Mouse (Mus musculus) heart, embryonic 11.5 days (tissue): ENCODE data around the gene Yaf2. TPM values are rescaled to one million over a fixed set of nuclear protein-coding genes. Genes with fewer than 3 reads are reported as not detected.

Experiments used
- ATAC-seq: fragments of 200-750 bp; cut with Nextera tagmentation; replicated peaks from 2 replicates; pipeline ENCODE4 v1.8.0; 2017; ENCODE audit warnings: moderate library complexity; ENCODE audit not compliant: insufficient number of reproducible peaks, low FRiP score, low TSS enrichment
- H3K27ac ChIP-seq: fragments of 300-500 bp; sonication (generic); 2 replicates; pipeline ENCODE4 v1.5.1; 2014; ENCODE audit warnings: mild to moderate bottlenecking, low read depth, low read length
- H3K27me3 ChIP-seq: fragments of 300-500 bp; sonication (generic); 2 replicates; pipeline ENCODE4 v1.6.1; 2014; ENCODE audit warnings: mild to moderate bottlenecking, low read length, mixed read lengths; ENCODE audit not compliant: control insufficient read depth, insufficient read depth
- H3K36me3 ChIP-seq: fragments of 300-500 bp; sonication (generic); 2 replicates; pipeline ENCODE4 v1.6.1; 2014; ENCODE audit warnings: mild to moderate bottlenecking, low read length, moderate library complexity, mixed read lengths; ENCODE audit not compliant: control insufficient read depth, insufficient read depth
- H3K4me1 ChIP-seq: fragments of 300-500 bp; sonication (generic); 2 replicates; pipeline ENCODE4 v1.6.1; 2014; ENCODE audit warnings: low read length; ENCODE audit not compliant: control insufficient read depth, insufficient read depth
- H3K4me2 ChIP-seq: fragments of 300-500 bp; sonication (generic); 2 replicates; pipeline ENCODE4 v1.6.1; 2014; ENCODE audit warnings: mild to moderate bottlenecking, moderate library complexity
- H3K4me3 ChIP-seq: fragments of 300-500 bp; sonication (generic); 2 replicates; pipeline ENCODE4 v1.5.1; 2014; ENCODE audit warnings: low read depth, low read length
- H3K9ac ChIP-seq: fragments of 300-500 bp; sonication (generic); 2 replicates; pipeline ENCODE4 v1.6.1; 2014; ENCODE audit warnings: mild to moderate bottlenecking, low read depth, low read length, moderate library complexity
- H3K9me3 ChIP-seq: fragments of 300-500 bp; sonication (generic); replicated peaks from 2 replicates; pipeline ENCODE4 v1.6.1; 2016; ENCODE audit warnings: low read length; ENCODE audit not compliant: control insufficient read depth
- WGBS: fragments of 180-500 bp; shearing (Covaris S2); extraction: QIAGEN DNeasy Blood & Tissue Kit; methylation state at CpG from one replicate; pipeline ENCODE4 v1.1.7; 2014; ENCODE audit not compliant: insufficient replicate concordance; 5-methylcytosine and 5-hydroxymethylcytosine counted together
- polyA plus RNA-seq: library from polyadenylated mRNA; unstranded; fragments of >200 nt; fragmentation: Nextera tagmentation; extraction: Ambion mirVana; gene quantifications from 2 replicates; pipeline ENCODE4 v1.2.1, GENCODE M21; 2014

Gene Yaf2
- polyA plus RNA-seq, 1 experiment from 2014 or later, result 119 TPM

DNA sequence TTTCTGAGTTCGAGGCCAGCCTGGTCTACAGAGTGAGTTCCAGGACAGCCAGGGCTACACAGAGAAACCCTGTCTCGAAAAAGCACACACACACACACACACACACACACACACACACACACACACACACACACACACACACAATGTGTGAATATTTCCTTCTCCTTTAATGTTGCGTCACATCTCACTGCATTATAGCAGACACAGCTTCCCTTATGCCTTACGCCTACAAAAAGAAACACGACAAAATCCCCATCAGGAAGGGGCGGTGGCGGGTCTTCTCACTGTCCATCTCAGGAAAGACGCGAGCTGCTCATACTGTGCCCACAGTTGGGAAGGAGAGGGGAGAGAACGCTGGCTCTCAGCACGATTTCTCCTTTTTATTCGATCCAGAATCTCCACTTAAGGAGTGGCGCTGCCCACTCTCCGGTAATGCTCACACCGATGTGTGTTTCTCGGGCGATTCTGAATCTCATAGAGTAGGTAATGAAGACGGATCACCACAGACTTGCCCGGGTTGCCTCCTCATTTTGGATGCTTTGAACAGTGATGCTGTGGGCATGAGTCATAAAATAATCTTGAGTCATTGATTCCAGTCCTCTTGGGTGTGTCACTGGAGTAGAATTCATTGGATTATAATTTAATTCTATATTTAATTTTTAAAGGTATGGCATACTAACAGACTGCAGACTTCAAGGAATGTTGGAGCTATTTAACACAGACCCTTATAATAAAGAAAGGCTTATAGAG, 21.8 kb upstream of the Yaf2 start:
- Histone ChIP-seq H3K4me1 (no peaks in the 10 kb centered on the region), H3K27me3 (no peaks in the 10 kb centered on the region), H3K4me2 (no peak overlapping the region), H3K9me3 (no peaks in the 10 kb centered on the region), H3K27ac (no peak overlapping the region), H3K36me3 (no peaks in the 10 kb centered on the region), H3K9ac (no peak overlapping the region), H3K4me3 (no peak overlapping the region)
- 85% methylated on average over 19 of the region's 19 CpGs for WGBS
- no peak for ATAC-seq

DNA sequence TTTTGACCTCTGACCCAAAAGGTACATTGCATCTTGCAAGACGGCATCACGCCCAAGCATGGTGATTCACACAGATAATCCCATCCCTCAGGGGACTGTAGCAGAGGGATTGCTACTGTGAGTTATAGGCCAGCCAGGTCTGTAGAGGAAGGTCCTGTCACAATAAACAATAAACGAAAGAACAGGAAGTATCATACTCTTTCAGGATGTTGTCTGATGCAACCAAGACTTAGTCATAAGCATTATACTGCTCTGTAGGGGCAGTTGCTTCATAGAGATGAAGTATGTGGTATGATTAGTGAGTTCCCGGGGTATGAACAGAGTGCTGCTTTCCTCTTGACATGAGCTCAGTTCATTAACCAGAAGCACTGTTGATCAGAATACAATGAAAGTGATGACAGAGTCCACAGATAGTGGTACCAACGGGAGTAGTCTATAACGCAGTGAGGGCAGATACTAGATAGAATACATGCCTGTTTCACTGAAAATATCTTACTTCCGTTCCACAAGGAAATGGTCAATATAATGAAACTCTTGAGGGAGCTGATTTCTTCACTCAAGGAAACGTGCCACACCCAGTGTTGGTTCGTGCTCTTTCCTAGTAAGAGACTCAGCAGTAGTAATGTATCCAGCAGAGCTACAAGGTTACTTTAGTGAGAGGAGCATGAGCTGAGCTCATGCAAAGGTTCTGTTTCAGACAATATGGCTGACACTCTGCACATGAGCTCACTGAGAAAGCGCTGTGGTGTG, 4.1 kb upstream of the Yaf2 start:
- Histone ChIP-seq H3K27ac (no peak overlapping the region), H3K9me3 (no peaks in the 10 kb centered on the region), H3K9ac (no peak overlapping the region), H3K36me3 (no peaks in the 10 kb centered on the region), H3K27me3 (no peaks in the 10 kb centered on the region), H3K4me1 (no peaks in the 10 kb centered on the region), H3K4me2 (no peak overlapping the region), H3K4me3 (no peak overlapping the region)
- no peak for ATAC-seq
- WGBS, result 66% methylated on average over 10 of the region's 10 CpGs

GRCm38 (mm10) chr15:93336658-93336924, 144 bp downstream of the Yaf2 start:
- peak overlapping the region; percentile 89; the same call in 1 of the 2 replicates for H3K9ac ChIP-seq
- H3K36me3 ChIP-seq, result no peaks in the 10 kb centered on the region
- peak overlapping the region; percentile 85 for H3K4me3 ChIP-seq
- no peaks in the 10 kb centered on the region for H3K27me3 ChIP-seq
- no peaks in the 10 kb centered on the region for H3K9me3 ChIP-seq
- H3K27ac ChIP-seq, result peak overlapping the region; percentile 94
- H3K4me1 ChIP-seq, result 0 out of 2 replicates have a peak, but pooled peaks cover 2% of the 10 kb centered on the region
- no peak; the same call in 1 of the 2 replicates for ATAC-seq
- under 1% methylated on average over 31 of the region's 52 CpGs for WGBS
- H3K4me2 ChIP-seq, result peak overlapping the region; percentile 97

DNA sequence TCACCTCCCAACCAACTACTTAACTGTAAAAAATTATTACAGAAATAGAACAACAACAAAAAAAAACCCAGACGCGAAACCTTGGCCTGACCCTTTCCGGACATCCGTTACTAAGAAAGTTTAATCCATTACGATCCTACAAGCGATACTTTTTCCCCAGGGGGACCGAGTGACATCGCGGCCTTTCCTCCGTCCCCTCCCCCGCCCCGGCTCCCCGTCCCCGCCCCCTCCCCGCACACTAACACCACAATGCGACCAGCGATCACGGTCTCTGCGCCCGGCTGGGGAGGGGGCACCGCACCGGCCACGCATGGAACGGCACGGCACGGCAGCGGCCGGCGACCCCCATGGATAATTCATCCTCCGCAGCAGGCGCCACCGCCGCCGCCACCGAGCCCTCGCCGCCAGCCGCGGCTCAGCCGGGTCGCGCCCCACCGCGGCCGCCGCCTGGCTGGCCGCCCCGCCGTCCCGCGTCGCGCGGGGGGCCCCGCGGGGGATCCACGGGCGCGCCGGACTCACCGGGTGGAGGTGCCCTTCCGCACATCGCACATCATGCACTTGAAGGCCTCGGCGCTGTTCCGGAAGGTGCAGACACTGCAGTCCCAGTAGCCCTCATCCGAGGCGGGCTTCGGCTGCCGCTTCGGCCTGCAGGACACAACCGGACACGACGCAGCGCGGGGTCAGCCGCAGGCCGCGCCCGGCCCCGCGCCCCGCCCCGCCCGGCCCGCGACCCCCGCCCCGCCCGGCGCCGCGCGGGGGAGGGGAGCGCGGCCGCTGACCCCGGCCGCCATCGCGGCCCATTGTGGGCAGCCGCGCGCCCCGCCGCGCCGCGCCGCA, 696 bp downstream of the Yaf2 start:
- H3K27me3 ChIP-seq, result no peaks in the 10 kb centered on the region
- H3K4me1 ChIP-seq, result 0 out of 2 replicates have a peak, but pooled peaks cover 2% of the 10 kb centered on the region
- H3K36me3 ChIP-seq, result no peaks in the 10 kb centered on the region
- H3K4me2 ChIP-seq, result peak overlapping the region; percentile 97
- WGBS, result under 1% methylated on average over 70 of the region's 110 CpGs
- peak; percentile 52 for ATAC-seq
- H3K9me3 ChIP-seq, result no peaks in the 10 kb centered on the region
- H3K9ac ChIP-seq, result peak overlapping the region; percentile 89
- H3K4me3 ChIP-seq, result peak overlapping the region; percentile 85
- peak overlapping the region; percentile 94 for H3K27ac ChIP-seq

- Histone ChIP-seq H3K4me3 (no peak overlapping the region), H3K9me3 (no peaks in the 10 kb centered on the region), H3K27me3 (no peaks in the 10 kb centered on the region), H3K36me3 (no peaks in the 10 kb centered on the region), H3K27ac (no peak overlapping the region), H3K4me2 (no peak overlapping the region), H3K9ac (no peak overlapping the region), H3K4me1 (peaks cover 21% of the 10 kb centered on the region)
- no peak for ATAC-seq
- WGBS, result 93% methylated on average over 11 of the region's 11 CpGs
These were observed 5.5 kb downstream of the Yaf2 start for GRCm38 (mm10) chr15:93331256-93331655.

DNA sequence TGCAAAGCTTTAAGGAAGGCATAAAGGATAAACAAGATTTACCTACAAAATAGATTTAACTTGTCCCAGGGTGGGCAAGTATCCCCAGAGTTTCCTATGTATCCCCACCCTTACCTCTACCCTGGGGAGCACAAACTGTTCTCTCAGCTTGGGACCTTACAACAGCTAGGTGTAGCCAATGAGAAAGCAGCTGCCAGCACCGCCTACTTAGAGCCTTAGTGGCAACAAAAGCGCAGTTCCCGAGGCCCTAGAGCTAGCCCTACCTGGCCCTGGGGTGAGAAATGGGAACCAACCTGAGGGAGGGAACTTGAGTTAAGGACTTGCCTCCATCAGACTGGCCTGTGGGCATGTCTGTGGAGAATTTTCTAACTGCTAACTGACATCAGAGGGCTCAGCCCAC, 9.5 kb downstream of the Yaf2 start:
- Histone ChIP-seq H3K9ac (no peak overlapping the region), H3K27ac (no peak overlapping the region), H3K4me2 (no peak overlapping the region), H3K4me3 (no peak overlapping the region), H3K36me3 (no peaks in the 10 kb centered on the region), H3K4me1 (peaks cover 34% of the 10 kb centered on the region), H3K27me3 (no peaks in the 10 kb centered on the region), H3K9me3 (no peaks in the 10 kb centered on the region)
- ATAC-seq, result no peak
- WGBS, result 60% methylated on average over 3 of the region's 3 CpGs

- Histone ChIP-seq H3K36me3 (no peaks in the 10 kb centered on the region), H3K4me3 (no peak overlapping the region), H3K9ac (no peak overlapping the region), H3K9me3 (no peaks in the 10 kb centered on the region), H3K27ac (no peak overlapping the region), H3K4me1 (peaks cover 34% of the 10 kb centered on the region), H3K27me3 (no peaks in the 10 kb centered on the region), H3K4me2 (no peak overlapping the region)
- no peak for ATAC-seq
- 69% methylated on average over 10 of the region's 10 CpGs for WGBS
These were observed 10.1 kb downstream of the Yaf2 start for GRCm38 (mm10) chr15:93326651-93327050.

GRCm38 (mm10) chr15:93325360-93325759, 11.4 kb downstream of the Yaf2 start:
- Histone ChIP-seq H3K27ac (0 out of 2 replicates have a peak overlapping the region, but pooled peaks have one; percentile 35), H3K27me3 (no peaks in the 10 kb centered on the region), H3K9ac (no peak overlapping the region), H3K9me3 (no peaks in the 10 kb centered on the region), H3K4me1 (peaks cover 34% of the 10 kb centered on the region), H3K36me3 (no peaks in the 10 kb centered on the region), H3K4me2 (0 out of 2 replicates have a peak overlapping the region, but pooled peaks have one; percentile 16), H3K4me3 (no peak overlapping the region)
- ATAC-seq, result no peak
- WGBS, result 29% methylated on average over 5 of the region's 5 CpGs
